Mouse (Mus musculus) Muller cell, postnatal 12 days (primary cell): ENCODE data around the gene Khdrbs1.
"Not testable (repeated sequence)": the region's sequence is repeated elsewhere in the genome, so short reads cannot be mapped to it uniquely, and the experiment has no call there.

Experiments used
- DNase-seq: peaks from one replicate; pipeline ENCODE4 v3.0.0-alpha.2; 2015; ENCODE audit errors: inconsistent ontology term

Khdrbs1 gene

GRCm38 (mm10) chr4:129743494-129743893 lies 1.4 kb upstream of the Khdrbs1 start:
- peak; percentile 32 for DNase-seq

GRCm38 (mm10) chr4:129743010-129743390 lies 897 bp upstream of the Khdrbs1 start:
- DNase-seq: no peak

GRCm38 (mm10) chr4:129741974-129742231 lies 200 bp downstream of the Khdrbs1 start:
- no peak for DNase-seq

DNA sequence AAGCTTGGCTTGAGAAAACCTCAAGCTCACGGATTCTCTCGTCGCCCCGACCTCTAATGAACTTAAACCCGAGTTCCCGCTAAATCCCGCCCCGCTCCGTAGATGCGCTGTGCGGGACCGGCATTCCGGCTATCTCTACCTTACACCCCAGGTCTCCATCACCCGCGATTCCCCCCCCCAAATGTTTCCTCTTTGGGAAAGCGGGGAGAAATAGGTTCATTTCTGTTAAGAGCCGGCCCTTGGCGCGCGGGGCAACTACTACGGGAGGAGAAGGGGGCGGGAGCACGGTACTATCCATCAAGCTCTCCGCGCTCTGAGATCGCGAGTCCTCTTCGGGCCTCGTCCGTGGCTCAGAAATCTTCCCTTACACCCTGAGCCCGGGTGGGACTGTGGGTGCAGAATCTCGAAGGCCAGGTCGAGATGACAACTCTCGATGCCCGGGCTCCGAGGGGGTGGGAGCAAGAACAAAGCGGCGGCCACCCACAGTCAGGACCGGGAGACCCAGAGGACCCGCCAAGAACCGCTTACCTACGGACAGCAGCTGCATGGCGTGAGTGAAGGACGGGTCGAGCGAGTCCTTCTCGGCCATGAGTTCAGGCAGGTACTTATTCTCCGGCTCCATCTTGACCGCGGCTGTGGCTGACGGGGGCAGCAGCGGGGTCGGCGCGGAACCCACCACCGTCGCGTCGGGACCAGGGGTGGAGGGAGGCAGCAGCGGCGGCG lies 691 bp downstream of the Khdrbs1 start:
- peak; percentile 58 for DNase-seq

DNA sequence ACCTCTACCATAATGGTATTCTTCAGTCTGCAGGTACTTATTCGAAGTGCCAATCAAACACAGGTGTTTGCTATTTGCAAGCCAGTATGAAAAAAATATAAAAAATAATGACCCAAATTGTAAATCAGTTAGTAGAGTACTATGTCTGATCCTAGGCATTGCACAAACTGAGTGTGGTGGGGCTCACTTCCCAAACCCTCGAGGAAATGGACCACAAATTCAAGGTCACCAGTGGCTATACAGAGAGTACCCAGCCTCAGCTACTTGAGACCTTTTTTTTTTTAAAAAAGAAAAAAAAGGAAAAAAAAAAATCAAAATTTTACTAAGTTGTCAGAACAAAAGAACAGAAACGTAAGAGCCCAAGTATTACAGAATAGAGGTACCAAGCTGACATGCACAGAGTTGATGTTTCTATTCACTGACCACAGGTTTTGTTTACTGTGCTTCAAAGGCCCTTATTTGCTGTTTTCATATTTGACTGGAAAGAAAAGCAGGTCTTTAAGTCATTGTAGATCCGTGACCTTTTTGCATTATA lies 2.9 kb downstream of the Khdrbs1 start:
- no peak for DNase-seq

- DNase-seq: no peak
These were observed 5.9 kb downstream of the Khdrbs1 start for GRCm38 (mm10) chr4:129736173-129736572.

GRCm38 (mm10) chr4:129735485-129735884 lies 6.6 kb downstream of the Khdrbs1 start:
- not testable (repeated sequence) for DNase-seq

DNA sequence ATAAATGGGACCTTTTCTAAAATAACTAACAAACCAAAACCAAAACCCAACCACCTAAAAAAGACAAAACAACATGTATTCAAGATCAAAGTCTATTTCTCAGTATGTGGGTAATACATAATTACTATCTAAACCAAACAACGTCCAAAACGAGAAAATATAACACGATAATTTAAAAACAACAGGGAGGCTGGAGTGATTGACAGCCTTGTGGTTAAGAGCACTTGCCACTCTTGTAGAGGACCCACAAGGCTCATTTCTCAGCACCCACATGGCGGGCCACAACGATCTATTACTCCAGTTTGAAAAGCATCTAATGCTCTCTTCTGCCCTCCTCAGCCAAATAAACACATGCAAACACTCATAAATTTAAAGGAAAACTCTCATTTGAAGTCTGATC lies 10.7 kb downstream of the Khdrbs1 start:
- no peak for DNase-seq

DNA sequence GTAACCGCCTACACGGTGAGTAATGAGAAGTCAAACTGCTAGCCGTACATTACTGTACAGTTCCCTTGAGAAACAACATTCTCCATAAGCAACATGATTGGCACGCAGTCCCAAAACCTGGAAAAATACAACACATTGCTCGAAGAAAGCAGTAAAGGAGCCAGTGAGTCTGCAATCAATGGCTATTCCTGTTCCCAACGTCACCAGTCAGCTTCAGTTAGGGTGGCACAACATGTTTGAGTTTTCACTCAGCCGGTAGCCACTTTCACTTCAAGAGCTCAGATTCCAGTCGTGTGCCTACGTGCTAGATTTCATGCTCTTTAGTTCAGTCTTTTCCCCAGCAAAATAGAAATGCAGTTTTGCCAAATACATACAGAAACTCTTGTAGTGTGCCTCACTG lies 25.8 kb downstream of the Khdrbs1 start:
- no peak for DNase-seq

DNA sequence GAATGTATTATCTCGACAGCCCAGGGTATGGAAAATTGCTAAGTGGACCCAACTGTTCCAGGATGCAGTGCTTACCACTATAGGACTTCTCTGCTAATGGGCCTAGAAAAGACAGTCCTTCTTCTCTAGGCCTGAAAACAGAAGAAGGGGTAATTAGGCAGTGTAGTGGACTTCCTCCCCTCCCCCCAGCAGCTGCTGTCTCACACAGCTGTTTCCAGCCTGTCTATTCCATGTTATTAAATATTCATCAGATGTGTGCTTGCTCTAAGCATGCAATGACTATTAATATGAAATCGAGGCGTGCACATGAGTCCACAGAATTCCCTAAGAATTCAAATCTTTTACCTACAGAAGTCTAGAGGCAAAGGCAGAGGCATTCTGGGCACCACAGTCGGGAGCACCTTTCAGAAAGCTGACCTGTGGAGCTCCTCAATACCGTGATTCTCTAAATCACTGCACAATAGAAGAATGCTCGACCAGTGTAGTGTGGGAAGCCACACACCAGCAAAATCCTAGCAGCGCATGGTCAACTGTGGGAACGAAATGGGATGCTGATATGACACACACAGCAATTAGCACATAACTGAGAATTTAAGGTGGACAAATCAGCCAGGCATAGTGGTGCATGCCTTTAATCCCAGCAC lies 32.5 kb downstream of the Khdrbs1 start:
- DNase-seq: no peak

GRCm38 (mm10) chr4:129706750-129707149 lies 35.4 kb downstream of the Khdrbs1 start:
- no peak for DNase-seq

DNA sequence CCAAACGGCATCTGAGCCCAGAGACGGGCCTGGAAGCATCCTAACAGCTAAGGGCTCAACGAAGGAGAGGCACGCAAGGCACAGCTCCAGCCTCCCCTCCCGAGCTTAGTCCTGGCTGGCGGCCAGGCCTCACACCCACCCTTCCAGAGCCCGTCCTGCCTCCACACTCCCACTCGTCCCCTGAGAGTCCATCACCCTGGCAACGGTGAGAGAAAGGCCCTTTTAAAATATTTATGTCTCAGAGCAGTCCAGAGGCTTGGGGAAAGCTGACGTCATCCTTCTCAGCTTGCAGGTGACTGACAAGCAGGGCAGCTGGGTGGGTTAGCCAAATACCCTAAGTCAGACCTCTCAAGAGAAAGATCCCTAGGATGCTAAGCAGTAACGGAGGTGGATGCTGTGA lies 39.6 kb downstream of the Khdrbs1 start:
- DNase-seq: peak; percentile 74

GRCm38 (mm10) chr4:129701503-129702377 lies 40.4 kb downstream of the Khdrbs1 start:
- peak; percentile 80 for DNase-seq

DNA sequence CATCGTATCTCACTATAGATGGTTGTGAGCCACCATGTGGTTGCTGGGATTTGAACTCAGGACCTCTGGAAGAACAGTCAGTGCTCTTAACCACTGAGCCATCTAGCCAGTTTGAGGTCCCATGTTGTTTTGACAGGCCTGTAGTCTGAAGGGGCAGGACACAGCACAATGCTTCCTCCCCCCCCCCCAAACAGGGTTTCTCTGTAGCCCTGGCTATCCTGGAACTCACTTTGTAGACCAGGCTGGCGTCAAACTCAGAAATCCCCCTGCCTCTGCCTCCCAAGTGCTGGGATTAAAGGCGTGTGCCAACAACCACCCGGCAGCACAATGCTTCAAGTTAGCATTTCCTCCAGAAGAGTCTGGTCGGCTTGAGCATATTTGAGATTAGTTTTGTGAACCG lies 41.4 kb downstream of the Khdrbs1 start:
- DNase-seq: not testable (repeated sequence)

DNA sequence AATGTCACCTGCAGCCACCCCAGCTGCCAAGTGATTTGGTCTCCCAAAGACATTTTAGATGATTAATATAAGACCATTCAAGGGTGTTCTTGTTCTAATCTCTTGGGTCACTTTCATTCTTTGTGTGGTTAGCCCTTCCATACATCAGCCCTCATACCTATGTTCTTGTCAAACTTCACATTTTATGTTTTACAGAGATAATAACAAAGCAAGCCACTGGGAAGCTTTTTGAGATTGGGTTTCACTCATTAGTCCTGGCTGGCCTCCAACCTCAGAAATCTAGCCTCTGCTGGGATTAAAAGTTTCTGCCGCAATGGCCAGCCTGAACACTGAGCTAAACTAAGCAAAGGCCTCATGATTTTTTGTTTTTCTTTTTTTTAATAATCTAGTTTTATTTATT lies 41.9 kb downstream of the Khdrbs1 start:
- DNase-seq: no peak

DNA sequence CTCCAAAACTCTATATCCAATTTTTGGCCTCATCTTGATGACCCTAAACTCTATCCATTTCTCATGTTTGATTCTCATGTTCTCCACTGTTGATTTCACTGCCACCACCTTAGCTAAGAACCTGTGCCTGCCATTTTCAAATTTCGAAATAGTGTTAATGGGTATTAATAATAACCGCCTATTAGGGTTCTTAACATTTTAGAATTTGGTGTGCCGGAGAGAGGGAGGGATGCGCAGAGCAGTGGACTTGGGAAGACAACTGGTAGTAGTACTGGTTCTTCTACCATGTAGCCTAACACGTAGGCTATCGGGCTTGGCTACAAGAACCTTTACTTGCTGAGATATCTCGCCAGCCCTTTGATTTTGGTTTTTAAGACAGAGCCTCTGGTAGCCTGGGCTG lies 44.9 kb downstream of the Khdrbs1 start:
- no peak for DNase-seq

GRCm38 (mm10) chr4:129696158-129696985 lies 45.7 kb downstream of the Khdrbs1 start, which contains the start of gene Tmem39b:
Tmem39b (minus strand) TSS chr4:129696838.
- peak; percentile 93 for DNase-seq

GRCm38 (mm10) chr4:129695815-129696157 lies 46.3 kb downstream of the Khdrbs1 start:
- no peak for DNase-seq

GRCm38 (mm10) chr4:129684531-129684930 lies 57.6 kb downstream of the Khdrbs1 start:
- no peak for DNase-seq

DNA sequence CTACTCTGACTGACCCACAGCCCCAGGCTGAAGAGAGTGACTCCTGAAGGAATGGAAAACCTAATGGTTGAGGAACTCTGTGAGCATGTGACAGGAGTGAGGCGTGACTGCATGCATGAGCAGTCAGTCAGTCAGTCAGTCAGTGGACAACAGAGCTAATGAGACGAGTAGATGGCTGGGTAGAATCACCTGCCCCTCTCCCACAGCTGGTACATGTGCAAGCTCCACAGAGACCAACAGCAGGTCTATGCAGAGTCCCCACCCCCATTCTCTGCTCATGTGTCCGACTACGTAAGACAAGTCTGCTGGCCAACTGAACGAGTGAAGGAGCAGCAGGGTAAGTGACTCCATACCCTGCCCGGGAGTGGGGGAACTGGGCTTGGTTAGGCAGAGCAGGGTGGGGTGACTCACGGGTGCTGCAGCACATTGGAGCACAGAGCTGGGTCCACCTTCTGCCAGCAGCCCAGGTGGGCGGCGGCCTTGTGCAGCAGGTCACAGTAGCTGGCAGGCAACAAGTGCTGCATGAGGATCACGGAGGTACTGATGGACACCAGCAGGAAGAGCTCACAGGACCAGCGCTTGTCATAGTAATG lies 58.1 kb downstream of the Khdrbs1 start:
- no peak for DNase-seq

DNA sequence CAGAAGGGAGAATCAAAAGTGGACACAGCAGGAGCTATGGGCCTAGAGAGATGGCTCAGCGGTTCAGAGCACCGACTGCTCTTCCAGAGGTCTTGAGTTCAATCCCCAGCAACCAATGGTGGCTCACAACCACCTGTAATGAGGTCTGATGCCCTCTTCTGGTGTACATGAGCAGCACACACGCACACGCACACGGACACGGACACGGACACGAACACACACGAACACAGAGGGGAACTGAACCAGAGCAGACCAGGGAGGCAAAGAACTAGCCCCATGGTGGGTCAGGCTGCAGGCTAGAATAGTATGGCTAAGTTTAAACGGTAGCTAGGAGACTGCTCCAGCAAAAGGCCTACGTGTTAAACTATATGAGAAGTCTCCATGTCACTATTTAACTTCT lies 60.3 kb downstream of the Khdrbs1 start:
- DNase-seq: no peak
